Mouse (Mus musculus): ENCODE results near the gene Ctdspl. TPM values are rescaled to one million over a fixed set of nuclear protein-coding genes. Genes with fewer than 3 reads are reported as not detected.

The Ctdspl gene
- polyA plus RNA-seq, 1 experiment, result 29.3 TPM

- Histone ChIP-seq H3K27me3 (ENCODE audit: control insufficient read depth, insufficient read depth, low read length) (no peaks in the 10 kb centered on the region), H3K27ac (ENCODE audit: insufficient read depth, low read depth, low read length) (no peak overlapping the region), H3K4me1 (ENCODE audit: control insufficient read depth, insufficient read depth, insufficient read length, low read length) (0 out of 2 replicates have a peak, but pooled peaks cover 3% of the 10 kb centered on the region), H3K36me3 (ENCODE audit: control insufficient read depth, insufficient read depth, low read length) (no peaks in the 10 kb centered on the region), H3K4me3 (ENCODE audit: low read depth, low read length) (no peak overlapping the region)
- TF ChIP-seq POLR2A (IDR thresholded peaks at IDR 0.05; ENCODE audit: low read depth, low read length) (no peak), CTCF (IDR thresholded peaks at IDR 0.05; ENCODE audit: extremely low read depth, insufficient read length, insufficient replicate concordance, low read depth, low read length) (no peak)
- WGBS, result 90% methylated on average over 7 of the region's 7 CpGs
Observed at GRCm38 (mm10) chr9:118951381-118951780, 25.1 kb downstream of the Ctdspl start.

GRCm38 (mm10) chr9:118952180-118952579 lies 25.9 kb downstream of the Ctdspl start:
- no peaks in the 10 kb centered on the region for H3K36me3 ChIP-seq (ENCODE audit: control insufficient read depth, insufficient read depth, low read length)
- H3K4me1 ChIP-seq (ENCODE audit: control insufficient read depth, insufficient read depth, insufficient read length, low read length), result 0 out of 2 replicates have a peak, but pooled peaks cover 3% of the 10 kb centered on the region
- H3K27me3 ChIP-seq (ENCODE audit: control insufficient read depth, insufficient read depth, low read length), result no peaks in the 10 kb centered on the region
- H3K27ac ChIP-seq (ENCODE audit: insufficient read depth, low read depth, low read length), result no peak overlapping the region
- no peak overlapping the region for H3K4me3 ChIP-seq (ENCODE audit: low read depth, low read length)
- 84% methylated on average over 16 of the region's 16 CpGs for WGBS
- TF ChIP-seq POLR2A (IDR thresholded peaks at IDR 0.05; ENCODE audit: low read depth, low read length) (no peak), CTCF (IDR thresholded peaks at IDR 0.05; ENCODE audit: extremely low read depth, insufficient read length, insufficient replicate concordance, low read depth, low read length) (no peak)

- no peaks in the 10 kb centered on the region for H3K27me3 ChIP-seq (ENCODE audit: control insufficient read depth, insufficient read depth, low read length)
- TF ChIP-seq POLR2A (IDR thresholded peaks at IDR 0.05; ENCODE audit: low read depth, low read length) (no peak), CTCF (IDR thresholded peaks at IDR 0.05; ENCODE audit: extremely low read depth, insufficient read length, insufficient replicate concordance, low read depth, low read length) (no peak)
- 86% methylated on average over 16 of the region's 16 CpGs for WGBS
- H3K36me3 ChIP-seq (ENCODE audit: control insufficient read depth, insufficient read depth, low read length), result no peaks in the 10 kb centered on the region
- H3K4me1 ChIP-seq (ENCODE audit: control insufficient read depth, insufficient read depth, insufficient read length, low read length), result peaks cover 3% of the 10 kb centered on the region; the same call in 1 of the 2 replicates
- no peak overlapping the region for H3K4me3 ChIP-seq (ENCODE audit: low read depth, low read length)
- H3K27ac ChIP-seq (ENCODE audit: insufficient read depth, low read depth, low read length), result no peak overlapping the region
Observed at GRCm38 (mm10) chr9:118953465-118954194, 27.4 kb downstream of the Ctdspl start.

- Histone ChIP-seq H3K4me1 (ENCODE audit: control insufficient read depth, insufficient read depth, insufficient read length, low read length) (peaks cover 3% of the 10 kb centered on the region; the same call in 1 of the 2 replicates), H3K27me3 (ENCODE audit: control insufficient read depth, insufficient read depth, low read length) (no peaks in the 10 kb centered on the region), H3K36me3 (ENCODE audit: control insufficient read depth, insufficient read depth, low read length) (no peaks in the 10 kb centered on the region), H3K4me3 (ENCODE audit: low read depth, low read length) (no peak overlapping the region), H3K27ac (ENCODE audit: insufficient read depth, low read depth, low read length) (no peak overlapping the region)
- WGBS, result 55% methylated on average over 7 of the region's 7 CpGs
- TF ChIP-seq POLR2A (IDR thresholded peaks at IDR 0.05; ENCODE audit: low read depth, low read length) (no peak), CTCF (IDR thresholded peaks at IDR 0.05; ENCODE audit: extremely low read depth, insufficient read length, insufficient replicate concordance, low read depth, low read length) (no peak)
Observed at GRCm38 (mm10) chr9:118958802-118959201, 32.5 kb downstream of the Ctdspl start.

- 65% methylated on average over 16 of the region's 16 CpGs for WGBS
- Histone ChIP-seq H3K4me1 (ENCODE audit: control insufficient read depth, insufficient read depth, insufficient read length, low read length) (peaks cover 3% of the 10 kb centered on the region; the same call in 1 of the 2 replicates), H3K27ac (ENCODE audit: insufficient read depth, low read depth, low read length) (peak overlapping the region; percentile 8; the same call in 1 of the 2 replicates), H3K4me3 (ENCODE audit: low read depth, low read length) (no peak overlapping the region), H3K27me3 (ENCODE audit: control insufficient read depth, insufficient read depth, low read length) (no peaks in the 10 kb centered on the region), H3K36me3 (ENCODE audit: control insufficient read depth, insufficient read depth, low read length) (no peaks in the 10 kb centered on the region)
- TF ChIP-seq CTCF (IDR thresholded peaks at IDR 0.05; ENCODE audit: extremely low read depth, insufficient read length, insufficient replicate concordance, low read depth, low read length) (no peak), POLR2A (IDR thresholded peaks at IDR 0.05; ENCODE audit: low read depth, low read length) (no peak)
Observed at GRCm38 (mm10) chr9:118960415-118961091, 34.3 kb downstream of the Ctdspl start.

GRCm38 (mm10) chr9:118963149-118963548 lies 36.9 kb downstream of the Ctdspl start:
- TF ChIP-seq CTCF (IDR thresholded peaks at IDR 0.05; ENCODE audit: extremely low read depth, insufficient read length, insufficient replicate concordance, low read depth, low read length) (no peak), POLR2A (IDR thresholded peaks at IDR 0.05; ENCODE audit: low read depth, low read length) (no peak)
- Histone ChIP-seq H3K4me1 (ENCODE audit: control insufficient read depth, insufficient read depth, insufficient read length, low read length) (peaks cover 3% of the 10 kb centered on the region; the same call in 1 of the 2 replicates), H3K4me3 (ENCODE audit: low read depth, low read length) (no peak overlapping the region), H3K36me3 (ENCODE audit: control insufficient read depth, insufficient read depth, low read length) (peaks cover 2% of the 10 kb centered on the region; the same call in 1 of the 2 replicates), H3K27me3 (ENCODE audit: control insufficient read depth, insufficient read depth, low read length) (no peaks in the 10 kb centered on the region), H3K27ac (ENCODE audit: insufficient read depth, low read depth, low read length) (no peak overlapping the region)
- WGBS, result 81% methylated on average over 9 of the region's 9 CpGs

All from small intestine, adult 2 months (tissue).